Mouse (Mus musculus): ENCODE measurements at regions not wholly inside any gene's neighbourhood (a gene's known extent, or its start where the extent isn't known, plus 50 kb on each side); places are given as distances from the start of the nearest gene placed in this dataset.
"Not testable (repeated sequence)": the region's sequence is repeated elsewhere in the genome, so short reads cannot be mapped to it uniquely, and the experiment has no call there.

DNA sequence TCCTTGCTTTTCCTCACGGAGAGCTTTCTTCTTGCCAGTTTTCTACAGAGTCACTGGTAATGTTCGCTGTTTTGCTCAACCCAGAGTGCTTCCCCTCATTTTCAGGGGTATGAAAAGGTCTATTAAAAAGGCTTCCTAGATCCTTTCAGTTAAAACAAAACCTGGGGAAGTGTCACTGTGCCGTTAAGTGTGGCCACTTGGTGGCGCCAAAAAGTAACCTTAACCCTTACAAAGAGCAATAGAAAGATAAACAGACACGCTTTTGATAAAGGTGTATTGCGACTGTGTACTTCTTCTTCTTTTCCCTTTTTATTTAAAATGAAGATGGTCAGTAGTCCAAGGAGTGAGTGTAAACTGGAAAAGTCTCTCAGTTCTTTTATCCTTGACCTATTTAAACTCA is 145.2 kb upstream of the Smlr1 start:
- DNase-seq: peak in 1 of 2 experiments; percentile 46

- DNase-seq: no peak
Observed at GRCm38 (mm10) chr10:25677889-25678288, 141.8 kb upstream of the Smlr1 start.

- no peak for DNase-seq
Observed at GRCm38 (mm10) chr10:25675368-25675767, 139.3 kb upstream of the Smlr1 start.

DNA sequence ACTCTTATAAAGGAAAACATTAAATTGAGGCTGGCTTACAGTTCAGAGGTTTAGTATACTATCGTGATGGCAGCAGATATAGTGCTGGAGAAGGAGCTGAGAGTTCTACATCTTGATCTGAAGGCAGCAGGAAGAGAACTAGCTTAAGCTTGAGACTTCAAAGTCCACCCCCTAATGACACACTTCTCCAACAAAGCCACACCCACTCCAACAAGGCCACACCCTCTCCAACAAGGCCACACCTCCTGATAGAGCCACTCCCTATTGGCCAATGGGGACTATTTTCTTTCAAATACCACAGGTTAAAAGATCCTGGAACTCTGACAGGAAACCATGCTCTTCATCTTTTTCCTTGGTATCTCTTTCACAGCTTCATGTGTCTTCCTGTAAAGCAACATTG is 134.0 kb upstream of the Smlr1 start:
- no peak for DNase-seq

GRCm38 (mm10) chr10:25652742-25653563 is 116.9 kb upstream of the Smlr1 start:
- DNase-seq: peak; percentile 6 to 26

GRCm38 (mm10) chr10:25647740-25648139 is 111.7 kb upstream of the Smlr1 start:
- no peak for DNase-seq

DNA sequence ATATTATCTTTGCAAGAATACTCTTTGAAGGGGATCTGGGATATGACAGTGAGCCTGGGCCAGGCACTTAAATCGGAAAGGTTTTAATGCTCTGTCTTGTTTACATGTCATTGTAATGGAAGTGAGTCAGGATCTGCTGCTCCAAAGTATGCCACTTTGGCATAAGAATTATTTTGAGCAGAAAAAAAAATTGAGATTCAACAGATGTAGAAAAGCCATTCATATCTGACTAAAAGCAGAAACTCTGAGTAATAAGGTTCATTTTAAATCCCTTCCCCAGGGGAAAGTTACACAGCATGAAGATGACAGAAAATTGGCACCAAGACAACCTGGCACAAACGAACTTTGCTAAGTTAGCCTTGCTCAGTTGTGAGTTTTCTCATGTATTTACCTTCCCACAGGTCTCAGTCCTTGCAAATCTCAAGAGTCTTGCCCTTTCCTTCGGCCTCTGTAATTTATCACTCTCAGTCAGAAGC is 107.5 kb upstream of the Smlr1 start:
- no peak for DNase-seq

DNA sequence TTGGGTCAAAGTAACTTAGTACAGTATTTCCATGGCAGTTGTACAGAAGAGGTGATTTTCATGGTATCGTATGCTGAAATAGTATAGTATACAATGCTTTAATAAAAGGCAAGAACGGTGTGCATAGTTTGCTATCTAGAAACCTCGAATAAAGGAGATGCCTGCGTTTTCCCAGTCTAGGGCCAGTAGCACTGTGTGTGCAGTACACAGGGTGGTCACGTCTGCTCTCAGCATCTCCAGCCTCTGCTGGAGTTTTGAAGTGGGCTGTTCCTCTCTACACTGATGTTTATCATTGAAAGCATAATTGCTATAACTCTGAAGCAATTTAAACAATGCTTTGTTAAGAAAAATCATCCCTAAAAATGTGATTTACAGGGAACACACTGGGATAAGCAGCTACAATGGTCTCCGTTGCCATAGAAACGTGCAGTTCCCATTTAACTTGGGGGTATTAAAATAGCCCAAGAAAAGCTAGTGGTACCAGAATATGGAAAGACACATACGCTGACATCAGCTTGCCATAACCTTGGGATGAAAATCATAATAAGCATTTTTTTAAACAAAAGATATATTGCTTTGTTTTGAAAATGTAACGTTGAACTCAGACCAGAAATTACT is 106.1 kb upstream of the Smlr1 start:
- no peak for DNase-seq

- DNase-seq: no peak
Observed at GRCm38 (mm10) chr10:25633058-25633614, 97.1 kb upstream of the Smlr1 start.

GRCm38 (mm10) chr10:25632306-25632705 is 96.2 kb upstream of the Smlr1 start:
- no peak for DNase-seq

- no peak for DNase-seq
Observed at GRCm38 (mm10) chr10:25622585-25622984, 86.5 kb upstream of the Smlr1 start.

DNA sequence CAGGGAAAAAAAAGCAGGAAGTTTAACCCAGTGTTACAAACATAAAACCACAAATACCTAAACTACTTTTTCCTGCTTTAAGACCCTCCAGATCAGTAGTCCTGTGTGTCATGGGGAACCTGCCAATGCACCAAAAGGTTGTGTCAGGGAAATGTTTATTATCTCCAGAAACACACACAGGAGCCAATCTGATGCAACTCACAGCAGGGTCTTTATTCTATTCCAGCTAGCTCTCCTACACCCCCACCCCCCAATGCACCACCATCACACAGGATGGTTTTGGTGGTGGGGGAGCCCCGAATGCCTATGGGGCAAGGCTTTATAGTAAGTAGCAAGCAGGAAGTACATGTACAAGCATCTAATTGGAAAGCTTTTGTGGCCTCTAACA is 85.7 kb upstream of the Smlr1 start:
- not testable (repeated sequence) for DNase-seq

DNA sequence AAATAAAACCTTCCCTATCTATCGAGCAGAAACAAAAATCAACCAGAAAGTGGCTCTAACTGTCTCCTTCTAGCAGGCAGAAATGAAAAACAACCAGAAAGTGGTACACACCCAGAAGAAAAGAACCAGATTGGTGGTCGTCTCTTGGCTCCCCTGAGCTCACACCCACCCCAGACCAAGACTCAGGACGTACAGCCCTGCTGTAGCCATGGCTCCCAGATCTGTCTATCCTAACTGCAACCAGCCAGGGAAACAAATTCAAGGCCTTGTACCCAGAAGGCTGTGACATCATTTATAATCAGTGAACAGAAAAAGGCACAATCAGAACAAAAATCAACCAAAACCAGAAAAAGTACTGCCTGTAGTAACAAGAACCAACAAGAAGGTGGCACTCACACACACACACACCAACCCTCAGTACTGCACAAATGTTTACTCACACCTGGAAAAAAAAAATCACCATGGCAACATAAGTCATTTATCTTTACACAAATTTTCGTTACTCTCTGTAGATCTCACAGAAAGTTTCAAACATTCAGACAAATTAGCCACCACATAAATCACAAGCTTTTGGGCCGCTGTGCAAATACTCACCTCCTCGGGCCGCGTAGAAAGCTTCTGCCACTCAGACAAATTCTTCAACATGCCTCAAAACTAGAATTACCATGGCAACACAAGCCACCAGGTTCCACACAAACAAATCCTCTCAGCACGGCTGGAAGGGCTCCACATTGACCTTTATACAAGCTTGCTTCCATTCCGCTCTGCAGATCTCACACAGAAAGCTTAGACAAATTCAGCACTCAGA is 85.1 kb upstream of the Smlr1 start:
- DNase-seq: peak in 1 of 2 experiments; percentile 21

DNA sequence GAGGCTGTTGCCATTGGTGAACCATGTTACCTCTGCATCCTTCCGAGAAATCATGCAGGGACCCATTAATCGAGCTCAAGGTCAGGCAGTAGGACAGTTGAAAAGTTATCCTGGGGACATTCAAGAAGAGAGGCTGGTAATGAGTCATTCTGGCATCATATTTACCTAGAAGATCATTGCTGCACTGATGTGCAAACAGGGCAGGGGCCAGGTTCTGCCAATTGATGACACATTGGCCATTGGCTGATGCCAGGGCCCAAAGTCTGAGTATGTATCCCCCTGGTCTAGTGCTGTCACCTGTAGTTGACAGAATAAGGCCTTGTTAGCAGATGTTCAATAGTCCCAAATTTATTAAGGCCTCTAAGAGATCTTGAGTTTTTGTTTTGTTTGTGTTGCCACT is 83.6 kb upstream of the Smlr1 start:
- DNase-seq: no peak

DNA sequence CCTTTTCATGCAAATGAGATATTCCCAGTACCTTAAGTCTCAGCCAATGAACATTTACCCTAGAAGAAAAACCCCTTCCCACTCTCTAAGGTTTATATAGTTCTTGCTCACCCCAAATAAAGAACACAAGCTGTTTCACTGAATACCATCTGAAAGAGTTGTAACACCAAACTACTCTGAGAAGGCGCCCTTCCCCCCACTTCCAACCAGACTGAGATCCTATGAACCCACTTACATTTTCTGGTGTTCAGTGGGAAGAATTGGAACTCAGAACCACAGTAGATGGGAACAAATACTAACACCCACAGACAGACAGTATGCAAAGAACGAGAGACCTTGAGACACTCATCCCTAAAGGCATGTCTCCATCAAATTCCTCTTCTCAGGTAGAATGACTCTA is 65.4 kb upstream of the Smlr1 start:
- no peak for DNase-seq

- DNase-seq: no peak
Observed at GRCm38 (mm10) chr10:25589316-25589645, 53.2 kb upstream of the Smlr1 start.

DNA sequence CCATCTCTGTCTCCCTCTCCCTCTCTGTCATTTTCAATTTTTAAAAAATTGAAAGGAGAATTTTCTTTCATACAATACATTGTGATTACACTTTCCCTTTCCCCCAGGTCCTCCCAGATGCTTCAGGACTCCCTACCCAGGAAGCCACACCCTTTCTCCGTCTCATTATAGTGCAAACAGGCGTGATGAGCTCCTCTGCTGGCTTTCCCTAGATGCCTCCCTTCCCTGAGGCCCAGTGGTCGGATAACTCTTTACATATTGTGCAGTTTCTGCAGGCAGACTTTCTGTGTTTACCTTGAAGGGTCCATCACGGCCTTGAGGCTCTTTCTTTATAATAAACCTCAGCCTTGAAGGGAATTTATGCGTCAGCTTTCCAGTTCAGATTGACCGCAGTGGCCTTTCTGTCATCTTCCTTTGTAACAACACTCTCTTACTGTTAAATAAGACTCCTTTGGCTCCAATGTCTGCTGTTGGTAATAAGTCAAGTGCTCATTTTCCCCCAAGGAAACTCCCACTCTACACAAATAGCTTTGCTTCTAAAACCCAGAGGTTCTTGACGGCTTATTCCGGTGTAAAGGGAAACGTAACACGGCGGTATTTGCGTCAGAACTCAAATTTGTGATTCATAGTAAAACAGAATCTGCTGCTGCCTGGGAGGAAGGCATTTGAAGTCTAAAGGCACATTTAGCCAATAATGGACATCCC is 52.7 kb upstream of the Smlr1 start:
- no peak for DNase-seq
